Mouse (Mus musculus): ENCODE results near the gene Add2.
A peak's percentile ranks its signal among the peaks of the same experiment; 100 is the strongest.
"Not testable (repeated sequence)": the region's sequence is repeated elsewhere in the genome, so short reads cannot be mapped to it uniquely, and the experiment has no call there.

Add2 gene

GRCm38 (mm10) chr6:86028601-86029322 lies at the start of gene Add2:
Gene Add2, plus strand, starts transcription at chr6:86028681.
- peak; percentile 41 to 69 for DNase-seq (ENCODE audit: low spot score in 2 of 2)

DNA sequence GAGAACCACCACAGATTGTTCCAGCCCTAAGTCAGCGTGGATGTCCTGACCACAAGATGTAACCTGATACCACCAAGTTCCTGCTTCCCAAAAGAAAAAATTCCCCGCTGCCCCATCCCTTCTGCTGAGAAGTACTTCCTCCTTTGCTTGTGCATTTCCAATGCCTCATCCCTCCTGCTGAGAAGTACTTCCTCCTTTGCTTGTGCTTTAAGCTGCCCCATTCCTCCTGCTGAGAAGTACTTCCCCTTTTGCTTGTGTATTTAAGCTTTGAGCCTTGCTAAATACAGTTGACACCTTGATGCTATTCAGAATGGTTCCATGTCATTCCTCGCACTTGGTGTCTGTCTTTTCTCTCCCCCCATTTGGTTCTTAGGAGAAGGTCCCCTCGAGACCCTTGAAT lies 49.7 kb upstream of the Add2 start:
- DNase-seq (ENCODE audit: low spot score in 2 of 2): not testable (repeated sequence)

GRCm38 (mm10) chr6:85984351-85984750 lies 44.1 kb upstream of the Add2 start:
- no peak for DNase-seq (ENCODE audit: low spot score in 2 of 2)

DNA sequence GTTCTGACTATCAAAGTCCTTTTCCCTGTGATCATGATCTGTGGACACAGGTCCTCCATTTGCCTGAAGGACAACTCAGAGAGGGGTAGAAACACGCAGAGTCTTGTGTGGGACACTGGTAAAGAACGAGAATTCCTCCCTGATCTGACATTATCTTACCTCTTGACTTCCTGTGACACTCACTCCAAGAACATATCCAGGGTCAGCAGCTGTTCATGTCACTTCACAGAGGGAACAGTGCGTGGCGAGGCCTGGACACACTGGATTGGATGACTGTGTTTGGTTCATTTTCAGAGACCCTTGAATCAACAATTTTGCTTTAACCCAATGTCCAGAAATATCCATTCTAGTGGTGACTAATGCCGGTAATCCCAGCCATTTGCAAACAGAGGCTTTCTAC lies 38.9 kb upstream of the Add2 start:
- not testable (repeated sequence) for DNase-seq (ENCODE audit: low spot score in 2 of 2)

GRCm38 (mm10) chr6:85990774-85991173 lies 37.7 kb upstream of the Add2 start:
- DNase-seq (ENCODE audit: low spot score in 2 of 2): not testable (repeated sequence)

- no peak for DNase-seq (ENCODE audit: low spot score in 2 of 2)
Observed at GRCm38 (mm10) chr6:86003405-86003925, 25.0 kb upstream of the Add2 start.

DNA sequence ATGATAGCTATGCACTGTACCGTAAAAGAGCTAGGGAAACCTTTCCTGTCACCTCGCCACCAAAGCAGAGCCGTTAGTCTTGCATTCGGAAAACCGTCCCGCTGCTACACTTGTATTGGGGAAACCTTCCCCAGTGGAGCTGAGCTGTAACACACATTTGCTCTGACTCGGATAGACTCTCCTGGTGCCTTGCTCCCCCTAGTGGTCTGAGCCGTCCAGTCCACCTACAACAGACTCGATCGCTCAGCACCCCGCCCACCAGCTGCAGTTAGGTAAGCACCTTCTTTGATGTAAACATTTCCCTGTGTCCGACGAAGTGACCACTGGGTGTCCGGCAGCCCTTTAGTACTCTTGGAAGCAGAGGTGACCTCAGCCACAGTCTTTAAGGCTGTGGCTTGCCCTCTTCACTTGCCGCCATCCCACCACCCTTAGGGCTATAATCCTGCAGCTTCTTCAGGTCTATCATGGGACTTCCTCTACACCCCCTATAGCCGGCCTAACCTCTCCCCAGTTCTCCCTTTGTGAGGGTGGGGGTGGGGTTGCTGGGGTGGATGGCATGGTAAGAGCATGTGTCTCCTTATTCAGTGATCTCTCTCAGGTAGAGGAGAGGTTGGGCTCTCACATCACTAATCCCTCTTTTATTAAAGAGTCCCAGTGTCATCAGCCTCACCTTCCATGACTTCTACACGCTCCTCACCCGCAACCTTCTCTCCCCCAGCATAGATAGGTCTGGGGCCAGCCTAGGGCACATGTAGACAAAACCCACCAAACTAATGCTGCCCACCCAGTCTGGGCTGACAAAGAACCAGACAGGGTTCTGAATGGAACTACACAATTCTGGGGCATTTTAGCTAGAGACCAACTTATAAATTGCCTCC lies 24.0 kb upstream of the Add2 start:
- DNase-seq (ENCODE audit: low spot score in 2 of 2): peak; percentile 50 to 65

- peak in 1 of 2 experiments; percentile 44 for DNase-seq (ENCODE audit: low spot score in 2 of 2)
Observed at GRCm38 (mm10) chr6:86009980-86010379, 18.5 kb upstream of the Add2 start.

DNA sequence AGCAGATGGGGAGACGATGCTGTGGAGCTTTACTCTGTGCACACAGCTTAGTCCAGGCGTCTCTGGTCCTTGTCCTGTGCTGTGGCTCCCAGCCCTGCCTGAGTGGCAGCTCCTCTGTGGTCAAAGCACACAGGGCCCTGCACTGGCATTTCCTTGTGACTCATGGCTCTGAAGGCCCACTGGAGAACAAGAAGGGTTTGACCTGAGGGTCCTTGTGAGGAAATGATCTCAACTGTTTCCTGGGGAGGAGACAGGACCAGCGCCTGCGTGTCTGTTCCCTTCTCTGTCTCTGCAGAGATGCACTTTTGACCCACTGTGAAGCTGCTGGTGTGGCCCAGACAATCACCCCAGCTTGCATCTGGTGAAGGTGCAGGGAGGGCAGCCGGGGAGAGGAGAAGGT lies 13.7 kb upstream of the Add2 start:
- not testable (repeated sequence) for DNase-seq (ENCODE audit: low spot score in 2 of 2)

DNA sequence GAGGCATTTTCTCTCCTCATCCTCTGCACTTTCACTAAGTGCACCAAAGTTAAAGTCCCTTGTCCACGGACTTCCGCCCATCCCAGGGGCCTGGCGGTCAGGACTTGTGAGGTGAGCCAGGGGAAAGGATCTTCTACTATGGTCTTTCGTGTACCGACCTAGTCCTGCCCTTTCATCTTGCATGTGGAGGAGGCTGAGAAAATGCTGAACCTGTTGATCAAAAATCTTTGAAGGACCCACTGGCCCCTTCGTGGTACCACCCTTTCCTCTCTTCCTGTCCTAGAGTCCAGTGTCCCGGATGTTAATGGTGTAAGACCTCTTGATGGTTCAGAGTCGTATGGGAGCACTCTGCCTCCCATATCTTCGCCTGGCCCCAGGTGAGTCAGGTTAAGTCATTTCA lies 12.6 kb upstream of the Add2 start, which contains the start of gene Figla:
TSS of gene Figla (plus strand) at position 301 of the 400 bp plus-strand sequence.
- DNase-seq (ENCODE audit: low spot score in 2 of 2): no peak

DNA sequence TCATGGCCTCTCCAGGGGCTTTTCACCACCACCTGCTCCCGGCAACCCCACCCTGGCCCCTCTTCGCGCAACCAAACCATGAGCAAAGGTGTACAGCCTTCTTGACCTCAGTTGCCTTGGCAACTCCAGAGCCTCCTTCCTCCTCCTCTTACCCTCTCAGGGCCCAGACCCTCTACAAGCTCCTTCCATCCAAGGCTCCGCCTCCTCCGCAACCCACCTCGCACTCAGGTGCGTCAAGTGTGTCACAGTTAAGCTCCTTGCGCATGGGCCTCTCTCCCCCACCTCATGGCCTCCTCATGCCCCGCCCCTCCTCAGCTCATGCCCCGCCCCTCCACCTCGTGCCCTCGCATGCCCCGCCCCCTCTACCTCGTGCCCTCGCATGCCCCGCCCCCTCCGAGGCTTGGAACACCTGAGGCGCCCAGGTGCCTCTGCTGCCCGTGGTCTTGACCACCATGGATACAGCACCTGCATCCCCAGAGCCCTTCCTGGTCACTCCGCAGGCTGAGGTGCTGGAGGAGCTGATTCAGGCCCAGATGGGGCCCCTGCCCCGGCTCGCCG lies 11.6 kb upstream of the Add2 start:
- DNase-seq (ENCODE audit: low spot score in 2 of 2): no peak

DNA sequence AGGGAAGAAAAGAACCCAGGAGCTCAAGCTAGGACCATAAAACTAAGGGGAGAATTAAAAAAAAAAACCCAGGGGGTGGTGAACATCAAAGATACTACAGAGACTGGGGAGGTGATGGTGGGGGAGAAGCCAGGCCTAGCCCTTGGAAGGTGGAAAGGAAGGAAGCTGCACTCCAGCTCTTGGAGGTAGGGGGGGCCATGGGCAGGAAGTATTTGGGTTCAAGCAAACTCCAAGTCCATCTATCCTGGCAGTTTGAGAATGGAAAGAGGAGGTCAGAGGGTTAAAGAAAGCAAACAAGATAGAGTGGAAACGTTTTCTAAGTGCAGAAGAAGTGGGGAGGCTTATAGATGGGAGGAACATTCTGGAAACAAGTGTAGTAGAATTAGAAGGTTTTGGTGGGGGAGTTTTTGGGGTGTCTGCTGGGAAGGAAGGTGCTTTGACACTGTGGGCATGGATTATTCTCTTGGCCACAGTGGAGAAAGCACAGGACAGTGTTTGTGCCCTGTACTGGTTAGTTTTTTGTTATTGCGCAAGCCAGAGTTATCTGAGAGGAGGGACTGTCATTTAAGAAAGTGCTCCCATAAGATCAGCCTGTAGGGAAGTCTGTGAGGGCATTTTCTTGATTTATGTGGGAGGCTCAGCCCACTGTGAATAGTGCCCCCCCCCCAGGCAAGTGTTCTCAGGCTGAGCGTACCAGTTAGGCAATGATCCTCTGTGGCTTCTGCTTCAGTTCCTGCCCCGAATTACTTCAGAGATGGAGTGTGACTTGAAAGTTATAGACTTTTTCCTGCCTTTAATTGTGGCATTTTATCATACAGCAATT lies 8.9 kb upstream of the Add2 start:
- no peak for DNase-seq (ENCODE audit: low spot score in 2 of 2)

- no peak for DNase-seq (ENCODE audit: low spot score in 2 of 2)
Observed at GRCm38 (mm10) chr6:86020948-86021347, 7.5 kb upstream of the Add2 start.

DNA sequence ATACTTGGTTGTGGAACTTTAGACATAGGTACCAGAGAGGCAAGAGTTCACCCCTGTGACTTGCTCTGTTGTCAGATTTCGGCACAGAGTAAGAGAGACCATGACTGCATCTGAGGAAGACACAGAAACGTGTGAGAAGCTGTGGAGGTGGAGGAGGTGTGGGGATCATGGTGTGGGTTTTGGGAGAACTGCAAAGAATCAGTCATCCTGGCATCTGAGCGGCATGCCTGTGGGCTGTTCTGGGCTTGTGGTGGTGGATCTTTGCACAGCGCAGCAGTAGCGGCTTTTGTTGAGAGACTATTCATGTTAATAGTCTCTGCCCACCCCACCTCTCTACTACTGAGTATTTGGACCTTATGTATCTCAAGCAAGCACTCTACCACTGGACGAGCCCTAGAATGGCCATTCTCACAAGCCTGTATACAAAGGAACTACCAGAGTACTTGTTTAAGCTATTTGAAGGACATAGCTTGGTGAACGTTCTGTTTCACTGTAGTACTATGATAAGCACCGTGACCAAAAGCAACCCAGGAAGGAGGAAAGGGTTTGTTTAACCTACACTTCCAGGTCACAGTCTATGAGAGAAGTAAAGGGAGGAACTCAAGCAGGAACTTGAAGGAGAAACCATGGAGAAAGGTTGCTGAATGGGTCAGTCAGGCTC lies 1.7 kb upstream of the Add2 start:
- no peak for DNase-seq (ENCODE audit: low spot score in 2 of 2)

DNA sequence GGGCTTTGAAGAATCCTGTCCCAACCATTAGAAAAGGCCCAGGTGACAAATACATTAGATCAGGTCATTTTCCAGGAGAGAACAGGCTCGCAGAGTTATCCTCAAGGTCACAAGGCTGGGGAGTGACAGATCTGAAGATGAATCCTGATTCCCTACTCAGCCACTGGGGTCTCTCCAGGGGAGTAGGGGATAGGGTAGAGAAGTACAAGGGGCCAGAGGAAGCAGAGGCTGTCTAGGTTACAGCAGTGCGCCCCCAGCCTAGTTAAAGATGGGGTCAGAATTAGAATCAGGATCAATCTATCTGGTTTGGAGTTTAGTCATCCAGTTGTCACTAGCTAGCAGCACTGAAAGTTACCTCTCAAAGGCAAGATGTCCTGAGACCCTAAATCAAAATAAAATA lies 331 bp upstream of the Add2 start:
- no peak for DNase-seq (ENCODE audit: low spot score in 2 of 2)

DNA sequence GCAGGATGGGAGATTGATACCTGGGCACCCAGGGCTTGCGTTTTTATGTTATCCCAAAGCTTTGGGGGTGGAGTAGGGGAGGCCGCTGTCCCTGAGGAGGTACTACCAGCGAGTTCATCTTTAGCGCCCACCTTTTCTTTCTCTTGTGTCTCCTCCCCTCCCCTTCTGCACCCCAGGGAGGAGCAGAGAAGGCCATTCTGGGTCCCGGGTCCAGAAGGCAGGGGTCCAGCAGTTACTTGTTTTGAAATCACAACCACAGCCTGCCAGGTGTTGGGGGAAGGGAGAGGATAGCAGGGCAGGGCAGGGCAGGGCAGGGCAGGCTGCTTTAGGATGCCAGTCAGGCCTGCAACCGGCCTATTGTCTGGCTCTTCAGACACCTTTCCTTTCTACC lies 837 bp downstream of the Add2 start:
- no peak for DNase-seq (ENCODE audit: low spot score in 2 of 2)

DNA sequence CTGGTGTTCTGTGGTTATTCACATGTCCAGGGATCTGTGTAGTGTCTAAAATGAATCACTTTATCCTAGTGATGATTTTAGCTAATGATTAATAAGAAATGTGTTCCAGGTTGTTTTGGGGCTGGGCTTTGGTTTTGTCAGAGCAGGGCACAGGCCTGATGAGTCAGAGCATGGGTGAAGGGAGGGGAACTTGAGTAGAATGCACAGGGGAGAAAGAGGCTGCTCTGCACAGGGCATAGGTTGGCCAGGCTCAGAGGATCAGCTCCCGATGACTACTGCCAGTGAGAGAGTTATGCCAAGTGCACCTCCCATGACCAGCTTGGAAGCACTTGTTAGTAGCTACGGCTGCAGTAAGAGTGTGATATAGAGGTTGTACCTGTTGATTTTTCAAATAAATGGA lies 3.0 kb downstream of the Add2 start:
- DNase-seq (ENCODE audit: low spot score in 2 of 2): no peak

GRCm38 (mm10) chr6:86033635-86034034 lies 5.2 kb downstream of the Add2 start:
- DNase-seq (ENCODE audit: low spot score in 2 of 2): no peak

DNA sequence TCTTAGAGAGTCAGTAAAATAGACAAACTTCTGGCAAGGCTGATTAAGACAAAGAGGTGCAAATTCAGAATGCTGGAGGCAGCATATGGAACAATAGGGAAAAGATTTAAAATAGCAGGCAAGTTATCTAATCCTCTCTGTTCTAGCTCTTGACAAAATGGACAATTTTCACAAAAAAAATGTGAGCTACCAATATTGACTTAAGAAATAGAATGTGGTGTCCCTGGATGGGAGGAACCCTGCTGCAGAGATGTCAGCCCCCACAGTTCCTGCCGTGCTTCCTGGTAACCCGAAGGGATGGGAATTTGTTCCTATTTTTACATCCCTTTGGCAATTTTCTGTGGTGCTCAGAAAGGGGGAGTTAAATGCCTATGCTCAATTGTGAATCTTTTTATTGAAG lies 10.4 kb downstream of the Add2 start:
- no peak for DNase-seq (ENCODE audit: low spot score in 2 of 2)

- DNase-seq (ENCODE audit: low spot score in 2 of 2): no peak
Observed at GRCm38 (mm10) chr6:86040140-86040539, 11.7 kb downstream of the Add2 start.

DNA sequence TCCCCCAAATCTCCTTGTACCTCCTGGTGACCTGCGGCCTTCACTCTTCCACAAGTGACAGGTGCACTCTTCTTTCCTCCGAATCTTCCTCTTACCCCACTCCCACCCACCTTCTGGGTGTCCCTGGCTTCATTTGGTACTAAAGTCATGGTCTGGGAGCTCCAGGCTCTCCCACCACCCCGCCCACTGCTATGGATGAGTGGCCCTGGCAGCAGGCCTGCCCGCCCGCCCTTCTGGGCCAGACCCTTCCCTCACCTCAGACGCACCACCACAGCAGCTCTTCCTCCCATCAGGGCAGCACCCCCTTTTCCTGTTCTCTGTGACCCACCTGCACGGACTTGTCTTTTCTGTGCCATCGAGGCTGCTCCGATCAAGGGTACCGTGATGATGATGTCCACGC lies 19.0 kb downstream of the Add2 start:
- DNase-seq (ENCODE audit: low spot score in 2 of 2): no peak
